Mouse (Mus musculus) kidney, adult 2 months (tissue): ENCODE results near the gene Slc39a13.

Experiments
- CTCF ChIP-seq: fragments of 200-500 bp; conservative IDR thresholded peaks from 2 replicates; pipeline ENCODE4 v1.5.1; 2011; ENCODE audit warnings: low read depth, mild to moderate bottlenecking, control low read depth, low read length, moderate library complexity, mixed read lengths; ENCODE audit not compliant: insufficient read depth, insufficient read length
- POLR2A ChIP-seq: fragments of 200-500 bp; IDR thresholded peaks from one replicate; pipeline ENCODE4 v1.6.1; 2011; ENCODE audit warnings: low read depth, low read length, control low read depth

DNA sequence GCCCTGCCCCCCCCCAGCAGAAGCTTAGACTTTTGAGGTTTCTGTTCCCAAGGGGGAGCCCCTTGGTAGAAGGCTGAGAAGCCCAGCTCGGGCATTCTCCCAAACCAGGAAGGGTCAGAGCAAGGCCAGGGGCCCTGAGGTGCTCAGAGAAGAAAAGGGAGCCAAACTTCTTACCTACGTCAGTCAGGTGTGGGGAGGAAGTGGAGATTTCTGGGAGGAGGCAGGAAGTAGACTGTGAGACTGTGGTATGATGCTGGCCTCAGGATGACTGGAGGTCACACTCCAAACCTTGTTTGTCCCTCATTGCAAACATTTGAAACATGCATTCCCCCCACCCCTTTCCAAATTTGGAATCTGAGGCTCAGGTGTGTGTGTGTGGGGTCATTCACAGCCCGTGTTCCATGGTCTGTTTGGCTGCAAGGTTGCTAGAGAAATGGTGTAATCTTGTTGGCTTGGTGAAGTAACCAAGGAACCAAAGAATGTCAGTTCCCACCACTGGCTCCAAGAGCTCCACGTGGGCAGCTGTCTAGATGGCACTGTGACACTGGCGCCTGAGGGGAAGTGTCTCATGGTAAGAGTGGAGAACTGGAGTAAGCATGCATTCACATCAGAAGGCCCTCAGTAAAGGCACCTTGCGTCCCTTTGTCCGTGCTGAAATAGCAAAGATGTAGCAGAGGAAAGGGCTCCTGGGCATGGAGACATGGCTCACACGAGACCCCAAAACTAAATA is 10.7 kb upstream of the Slc39a13 start:
- TF ChIP-seq CTCF (no peak), POLR2A (no peak)
